Mouse (Mus musculus) right cerebral cortex, adult 18-20 months (tissue): ENCODE measurements around the gene Atp6v1d.

Source experiments
- DNase-seq: peaks from one replicate; pipeline ENCODE4 v3.0.0; 2022; ENCODE audit warnings: mixed read lengths

Gene Atp6v1d

GRCm38 (mm10) chr12:78861496-78862253 is at the start of gene Atp6v1d, which contains the start of gene Eif2s1:
Atp6v1d (minus strand) TSS chr12:78861638.
Eif2s1 (plus strand) TSS chr12:78861819.
- DNase-seq, result peak; percentile 100

GRCm38 (mm10) chr12:78910684-78911461 is 49.4 kb upstream of the Atp6v1d start:
- no peak for DNase-seq

GRCm38 (mm10) chr12:78908081-78908605 is 46.7 kb upstream of the Atp6v1d start:
- no peak for DNase-seq

GRCm38 (mm10) chr12:78906707-78907162 is 45.3 kb upstream of the Atp6v1d start, which contains the start of gene Plek2:
Plek2 (minus strand) TSS chr12:78906964.
- no peak for DNase-seq

- DNase-seq, result no peak
Measured at GRCm38 (mm10) chr12:78904499-78904898, 43.1 kb upstream of the Atp6v1d start.

GRCm38 (mm10) chr12:78903313-78903712 is 41.9 kb upstream of the Atp6v1d start:
- DNase-seq, result no peak

- no peak for DNase-seq
Measured at GRCm38 (mm10) chr12:78901467-78901866, 40.0 kb upstream of the Atp6v1d start.

GRCm38 (mm10) chr12:78897861-78898260 is 36.4 kb upstream of the Atp6v1d start:
- DNase-seq, result no peak

- no peak for DNase-seq
Measured at GRCm38 (mm10) chr12:78891149-78891548, 29.7 kb upstream of the Atp6v1d start.

- no peak for DNase-seq
Measured at GRCm38 (mm10) chr12:78890062-78890461, 28.6 kb upstream of the Atp6v1d start.

GRCm38 (mm10) chr12:78874581-78874980 is 13.1 kb upstream of the Atp6v1d start:
- DNase-seq, result no peak

- DNase-seq, result no peak
Measured at GRCm38 (mm10) chr12:78868115-78868514, 6.7 kb upstream of the Atp6v1d start.

- no peak for DNase-seq
Measured at GRCm38 (mm10) chr12:78865434-78865833, 4.0 kb upstream of the Atp6v1d start.

GRCm38 (mm10) chr12:78862254-78862730 is 854 bp upstream of the Atp6v1d start:
- no peak for DNase-seq

GRCm38 (mm10) chr12:78860921-78861495 is 430 bp downstream of the Atp6v1d start:
- DNase-seq, result peak; percentile 19

- no peak for DNase-seq
Measured at GRCm38 (mm10) chr12:78848246-78848645, 13.2 kb downstream of the Atp6v1d start.

- DNase-seq, result no peak
Measured at GRCm38 (mm10) chr12:78842429-78842828, 19.0 kb downstream of the Atp6v1d start.

- DNase-seq, result no peak
Measured at GRCm38 (mm10) chr12:78839906-78840305, 21.5 kb downstream of the Atp6v1d start.

GRCm38 (mm10) chr12:78834496-78834895 is 26.9 kb downstream of the Atp6v1d start:
- DNase-seq, result no peak

GRCm38 (mm10) chr12:78814437-78814836 is 47.0 kb downstream of the Atp6v1d start:
- DNase-seq, result no peak

- DNase-seq, result no peak
Measured at GRCm38 (mm10) chr12:78801836-78802235, 59.6 kb downstream of the Atp6v1d start.

- no peak for DNase-seq
Measured at GRCm38 (mm10) chr12:78800036-78800435, 61.4 kb downstream of the Atp6v1d start.

GRCm38 (mm10) chr12:78794236-78794635 is 67.2 kb downstream of the Atp6v1d start:
- DNase-seq, result no peak
